Mouse (Mus musculus) ES-Bruce4 (cell line): Measurements from ENCODE around the gene Ikzf3. TPM values are rescaled to one million over a fixed set of nuclear protein-coding genes. Genes with fewer than 3 reads are reported as not detected.

Experiments used
- H3K27ac ChIP-seq: 2 replicates; pipeline ENCODE4 v1.5.1; 2012; ENCODE audit warnings: low read length, inconsistent platforms; ENCODE audit not compliant: insufficient read depth
- H3K27me3 ChIP-seq: 2 replicates; pipeline ENCODE4 v1.6.1; 2012; ENCODE audit warnings: mild to moderate bottlenecking, low read length, inconsistent platforms; ENCODE audit not compliant: control insufficient read depth, poor library complexity, insufficient read depth, severe bottlenecking
- H3K36me3 ChIP-seq: 2 replicates; pipeline ENCODE4 v1.6.1; 2012; ENCODE audit warnings: inconsistent platforms, mild to moderate bottlenecking, low read length, moderate library complexity; ENCODE audit not compliant: control insufficient read depth, poor library complexity, insufficient read depth, severe bottlenecking
- H3K4me1 ChIP-seq: one replicate; pipeline ENCODE4 v1.8.1; 2011; ENCODE audit warnings: low read length; ENCODE audit not compliant: control insufficient read depth, insufficient read depth
- H3K4me3 ChIP-seq: 2 replicates; pipeline ENCODE4 v1.5.1; 2011; ENCODE audit warnings: low read depth, mild to moderate bottlenecking, low read length
- H3K9ac ChIP-seq: 2 replicates; pipeline ENCODE4 v1.6.1; 2012; ENCODE audit warnings: low read depth, mild to moderate bottlenecking, inconsistent platforms; ENCODE audit not compliant: poor library complexity, severe bottlenecking
- H3K9me3 ChIP-seq: replicated peaks from 2 replicates; pipeline ENCODE4 v1.6.1; 2012; ENCODE audit warnings: mild to moderate bottlenecking, low read length, inconsistent platforms; ENCODE audit not compliant: control insufficient read depth, poor library complexity, insufficient read depth, severe bottlenecking
- CTCF ChIP-seq: IDR thresholded peaks from one replicate; pipeline ENCODE4 v1.8.1; 2011; ENCODE audit warnings: low read depth, low read length
- EP300 ChIP-seq: IDR thresholded peaks from 2 replicates; pipeline ENCODE4 v1.6.1; 2011; ENCODE audit warnings: low read depth, low read length; ENCODE audit not compliant: insufficient read depth
- POLR2A ChIP-seq: IDR thresholded peaks from one replicate; pipeline ENCODE4 v1.8.1; 2011; ENCODE audit warnings: low read length; ENCODE audit not compliant: insufficient read depth
- polyA plus RNA-seq: library from polyadenylated mRNA; stranded (reverse); fragments of >200 nt; gene quantifications from 2 replicates; pipeline ENCODE4 v1.2.4, GENCODE M21; 2011; ENCODE audit warnings: low read depth; ENCODE audit not compliant: missing spikeins, insufficient read depth, insufficient read length

Gene Ikzf3
- polyA plus RNA-seq, 1 experiment, result not detected

GRCm38 (mm10) chr11:98491571-98491970, 54.3 kb downstream of the Ikzf3 start:
- no peaks in the 10 kb centered on the region for H3K9me3 ChIP-seq
- no peaks in the 10 kb centered on the region for H3K27me3 ChIP-seq
- H3K4me3 ChIP-seq, result no peak overlapping the region
- H3K9ac ChIP-seq, result no peak overlapping the region
- TF ChIP-seq EP300 (no peak), CTCF (no peak), POLR2A (no peak)
- H3K4me1 ChIP-seq, result no peaks in the 10 kb centered on the region
- H3K36me3 ChIP-seq, result no peaks in the 10 kb centered on the region
- no peak overlapping the region for H3K27ac ChIP-seq

GRCm38 (mm10) chr11:98488540-98489234, 57.1 kb downstream of the Ikzf3 start:
- Histone ChIP-seq H3K27me3 (no peaks in the 10 kb centered on the region), H3K9me3 (no peaks in the 10 kb centered on the region), H3K36me3 (no peaks in the 10 kb centered on the region), H3K9ac (no peak overlapping the region), H3K4me3 (no peak overlapping the region), H3K4me1 (no peaks in the 10 kb centered on the region), H3K27ac (no peak overlapping the region)
- TF ChIP-seq CTCF, result no peak
- TF ChIP-seq EP300, result no peak
- TF ChIP-seq POLR2A, result no peak

- TF ChIP-seq CTCF, result no peak
- TF ChIP-seq POLR2A, result no peak
- no peak for TF ChIP-seq EP300
- Histone ChIP-seq H3K27me3 (no peaks in the 10 kb centered on the region), H3K27ac (no peak overlapping the region), H3K4me1 (no peaks in the 10 kb centered on the region), H3K9ac (no peak overlapping the region), H3K9me3 (no peaks in the 10 kb centered on the region), H3K4me3 (no peak overlapping the region), H3K36me3 (no peaks in the 10 kb centered on the region)
Observed at GRCm38 (mm10) chr11:98487526-98488040, 58.2 kb downstream of the Ikzf3 start.

DNA sequence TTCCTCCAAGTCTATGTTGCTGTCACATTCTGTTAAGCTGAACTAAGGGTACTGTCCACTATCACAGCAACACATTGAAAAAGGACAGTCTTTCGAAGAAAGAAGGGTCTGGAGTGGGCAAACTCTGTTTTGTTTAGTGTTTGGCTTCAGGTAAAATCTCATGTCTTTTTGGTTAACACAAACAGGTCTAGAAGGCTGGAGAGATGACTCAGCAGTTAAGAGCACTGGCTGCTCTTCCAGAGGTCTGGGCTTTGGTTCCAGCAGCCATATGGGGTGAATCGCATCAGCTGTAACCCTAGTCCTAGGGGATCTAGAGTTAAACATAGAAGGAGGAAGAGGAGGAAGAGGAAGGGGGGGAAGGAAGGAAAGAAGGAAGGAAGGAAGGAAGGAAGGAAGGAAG, 60.1 kb downstream of the Ikzf3 start:
- Histone ChIP-seq H3K36me3 (no peaks in the 10 kb centered on the region), H3K27me3 (no peaks in the 10 kb centered on the region), H3K9me3 (no peaks in the 10 kb centered on the region), H3K27ac (no peak overlapping the region), H3K4me3 (no peak overlapping the region), H3K9ac (no peak overlapping the region), H3K4me1 (no peaks in the 10 kb centered on the region)
- TF ChIP-seq CTCF, result no peak
- no peak for TF ChIP-seq POLR2A
- no peak for TF ChIP-seq EP300

DNA sequence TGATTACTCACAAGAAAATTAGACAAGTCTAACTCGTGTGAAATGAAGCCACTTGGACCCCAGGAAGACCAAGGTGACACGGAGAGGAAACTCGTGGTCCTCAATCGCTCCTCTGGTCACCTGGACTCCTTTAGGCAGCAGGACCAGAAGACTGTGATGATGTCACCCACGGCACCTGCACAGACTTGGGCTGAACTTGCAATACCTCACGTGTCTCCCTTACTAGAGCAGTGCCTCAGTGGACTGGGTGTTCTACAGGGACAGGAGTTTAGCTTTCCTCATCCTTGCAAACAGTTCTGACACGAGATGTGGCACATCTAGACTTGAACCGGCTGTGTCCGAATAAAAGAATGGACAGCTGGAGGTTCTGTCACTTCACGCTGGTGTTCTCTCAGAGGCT, 63.8 kb downstream of the Ikzf3 start:
- Histone ChIP-seq H3K4me3 (no peak overlapping the region), H3K9ac (no peak overlapping the region), H3K27ac (no peak overlapping the region), H3K27me3 (no peaks in the 10 kb centered on the region), H3K36me3 (no peaks in the 10 kb centered on the region), H3K4me1 (no peaks in the 10 kb centered on the region), H3K9me3 (no peaks in the 10 kb centered on the region)
- TF ChIP-seq CTCF (no peak), POLR2A (no peak), EP300 (no peak)

DNA sequence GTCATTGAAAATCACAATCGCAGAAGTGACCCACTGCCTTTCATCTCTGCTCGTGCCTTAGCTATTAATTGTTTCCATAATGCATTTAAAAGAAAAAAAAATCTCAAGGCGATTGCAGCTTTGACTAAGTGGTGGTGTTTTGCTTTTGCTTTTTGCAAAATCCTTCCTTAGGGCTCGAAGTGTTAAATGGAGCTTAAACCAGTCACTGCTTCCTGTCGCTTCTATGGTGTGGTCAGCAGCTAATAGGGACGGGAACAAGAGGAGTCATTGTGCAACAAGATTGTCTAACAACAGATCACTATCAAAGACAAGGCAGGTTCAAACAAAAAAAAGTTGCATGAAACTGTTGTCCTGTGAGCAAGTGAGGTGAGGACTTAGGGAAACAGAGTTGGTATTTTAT, 64.6 kb downstream of the Ikzf3 start:
- Histone ChIP-seq H3K9me3 (no peaks in the 10 kb centered on the region), H3K27me3 (no peaks in the 10 kb centered on the region; the same call in 1 of the 2 replicates), H3K9ac (no peak overlapping the region), H3K27ac (no peak overlapping the region), H3K4me3 (no peak overlapping the region), H3K36me3 (no peaks in the 10 kb centered on the region), H3K4me1 (no peaks in the 10 kb centered on the region)
- TF ChIP-seq CTCF (no peak), EP300 (no peak), POLR2A (no peak)
